Mouse (Mus musculus) thymus, postnatal 36 days (tissue): ENCODE results near the gene Ripor1.
"Not testable (repeated sequence)": the region's sequence is repeated elsewhere in the genome, so short reads cannot be mapped to it uniquely, and the experiment has no call there.

Source experiments
- DNase-seq, 2 experiments: peaks; one replicate each; pipeline ENCODE4 v3.0.0; 2022; ENCODE audit warnings: mixed read lengths in 2 of 2

Ripor1 gene

GRCm38 (mm10) chr8:105604804-105605381, at the start of gene Ripor1:
Gene Ripor1 (plus strand): TSS chr8:105605255.
- peak; percentile 89 to 93 for DNase-seq

GRCm38 (mm10) chr8:105562863-105563262, 42.2 kb upstream of the Ripor1 start:
- no peak for DNase-seq

GRCm38 (mm10) chr8:105563871-105564270, 41.2 kb upstream of the Ripor1 start:
- DNase-seq = no peak

GRCm38 (mm10) chr8:105564573-105565229, 40.4 kb upstream of the Ripor1 start:
- peak in 1 of 2 experiments; percentile 11 for DNase-seq

GRCm38 (mm10) chr8:105565401-105565881, 39.6 kb upstream of the Ripor1 start:
- no peak for DNase-seq

GRCm38 (mm10) chr8:105565952-105566702, 38.9 kb upstream of the Ripor1 start, which contains the start of gene Atp6v0d1:
Gene Atp6v0d1 (minus strand): TSS chr8:105566047.
- peak; percentile 98 to 100 for DNase-seq

- peak; percentile 49 to 52 for DNase-seq
Measured at GRCm38 (mm10) chr8:105566703-105567595, 38.1 kb upstream of the Ripor1 start.

GRCm38 (mm10) chr8:105571810-105572209, 33.2 kb upstream of the Ripor1 start:
- DNase-seq = no peak

GRCm38 (mm10) chr8:105573427-105573826, 31.6 kb upstream of the Ripor1 start:
- no peak for DNase-seq

- no peak for DNase-seq
Measured at GRCm38 (mm10) chr8:105574741-105575140, 30.3 kb upstream of the Ripor1 start.

GRCm38 (mm10) chr8:105575538-105575937, 29.5 kb upstream of the Ripor1 start:
- DNase-seq = no peak

GRCm38 (mm10) chr8:105579719-105580118, 25.3 kb upstream of the Ripor1 start:
- no peak for DNase-seq

- no peak for DNase-seq
Measured at GRCm38 (mm10) chr8:105592431-105592830, 12.6 kb upstream of the Ripor1 start.

GRCm38 (mm10) chr8:105593859-105594258, 11.2 kb upstream of the Ripor1 start:
- no peak for DNase-seq

- DNase-seq = no peak
Measured at GRCm38 (mm10) chr8:105594451-105595242, 10.4 kb upstream of the Ripor1 start.

- peak; percentile 84 for DNase-seq
Measured at GRCm38 (mm10) chr8:105596362-105597034, 8.6 kb upstream of the Ripor1 start.

GRCm38 (mm10) chr8:105598777-105599176, 6.3 kb upstream of the Ripor1 start:
- DNase-seq = no peak

GRCm38 (mm10) chr8:105601301-105601700, 3.8 kb upstream of the Ripor1 start:
- no peak for DNase-seq

- DNase-seq = not testable (repeated sequence)
Measured at GRCm38 (mm10) chr8:105602540-105602939, 2.5 kb upstream of the Ripor1 start.

GRCm38 (mm10) chr8:105605491-105606188, 585 bp downstream of the Ripor1 start:
- peak; percentile 67 to 79 for DNase-seq
